Mouse (Mus musculus) layer of hippocampus, adult 9-10 months (tissue): Measurements from ENCODE around the gene Slc25a11.

Experiments
- DNase-seq: peaks from one replicate; pipeline ENCODE4 v3.0.0; 2022; ENCODE audit warnings: low spot score

The Slc25a11 gene

DNA sequence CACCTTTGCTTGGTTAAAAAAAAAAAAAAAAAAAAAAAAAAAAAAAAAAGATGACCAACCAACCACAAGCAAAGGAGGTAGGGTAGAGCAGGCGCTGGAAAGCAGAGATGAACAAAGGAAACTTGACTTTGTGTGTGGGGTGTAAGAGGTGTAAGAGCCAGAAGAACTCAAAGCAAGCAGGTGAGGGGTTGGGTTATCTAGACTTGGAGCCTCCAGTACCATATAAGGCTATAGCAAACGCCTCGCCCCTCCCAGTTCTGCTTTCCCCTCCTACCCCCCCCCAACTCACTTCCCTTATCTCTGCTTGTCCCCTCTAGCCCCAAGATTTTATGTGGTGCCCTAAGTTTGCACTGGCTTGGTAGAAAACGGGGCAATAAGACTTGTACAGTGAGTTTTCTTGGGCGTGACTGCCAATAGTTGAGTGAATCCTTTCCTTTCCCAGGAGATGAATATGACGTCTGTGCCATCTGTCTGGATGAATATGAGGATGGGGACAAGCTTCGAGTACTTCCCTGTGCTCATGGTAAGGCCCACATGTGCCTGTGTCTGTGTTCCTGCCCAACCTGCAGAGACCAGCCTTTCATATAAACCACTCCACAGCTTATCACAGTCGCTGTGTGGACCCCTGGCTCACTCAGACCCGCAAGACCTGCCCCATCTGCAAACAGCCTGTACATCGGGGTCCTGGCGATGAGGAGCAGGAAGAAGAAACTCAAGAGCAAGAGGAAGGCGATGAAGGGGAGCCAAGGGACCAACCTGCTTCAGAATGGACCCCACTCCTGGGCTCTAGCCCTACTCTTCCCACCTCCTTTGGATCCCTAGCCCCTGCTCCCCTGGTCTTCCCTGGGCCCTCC lies 3.3 kb upstream of the Slc25a11 start:
- no peak for DNase-seq

DNA sequence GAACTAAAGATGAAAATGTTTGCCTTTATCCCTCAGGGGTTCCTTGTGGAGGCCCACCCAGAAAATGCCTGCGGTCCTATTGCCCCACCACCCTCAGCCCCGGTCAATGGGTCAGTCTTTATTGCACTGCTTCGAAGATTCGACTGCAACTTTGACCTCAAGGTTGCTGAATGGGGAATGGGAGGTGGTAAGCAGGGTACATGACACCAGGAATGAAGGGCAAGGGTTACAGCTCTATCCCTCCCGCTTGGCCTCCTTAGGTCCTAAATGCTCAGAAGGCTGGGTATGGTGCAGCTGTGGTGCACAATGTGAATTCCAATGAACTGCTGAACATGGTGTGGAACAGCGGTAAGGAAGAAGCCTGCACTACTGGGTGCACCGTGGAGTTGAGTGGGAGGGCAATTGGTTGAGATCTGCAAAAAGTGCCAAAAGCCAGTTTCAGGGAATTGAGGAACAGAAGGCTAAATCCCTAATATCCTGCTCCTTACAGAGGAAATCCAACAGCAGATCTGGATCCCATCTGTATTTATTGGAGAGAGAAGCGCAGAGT lies 2.0 kb upstream of the Slc25a11 start:
- DNase-seq = no peak

DNA sequence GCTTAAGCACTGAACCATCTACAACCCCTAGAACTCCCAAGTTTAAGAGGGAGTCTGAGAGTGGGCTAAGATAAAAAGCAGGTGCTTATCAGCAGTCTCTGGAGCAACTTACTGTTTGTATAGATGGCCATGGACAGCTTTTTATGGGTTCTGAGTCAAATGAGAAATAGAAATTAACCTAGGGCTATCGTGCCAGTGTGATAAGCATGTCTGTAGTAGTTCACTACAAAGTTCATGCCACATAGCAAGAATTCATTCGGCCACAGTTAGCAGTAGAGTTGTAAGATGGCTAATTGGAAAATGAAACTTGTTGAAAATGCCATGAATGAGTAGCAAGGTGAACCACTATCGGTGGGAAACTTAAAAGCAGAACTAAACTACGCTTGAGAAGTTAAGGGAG lies 1.2 kb upstream of the Slc25a11 start:
- no peak for DNase-seq

DNA sequence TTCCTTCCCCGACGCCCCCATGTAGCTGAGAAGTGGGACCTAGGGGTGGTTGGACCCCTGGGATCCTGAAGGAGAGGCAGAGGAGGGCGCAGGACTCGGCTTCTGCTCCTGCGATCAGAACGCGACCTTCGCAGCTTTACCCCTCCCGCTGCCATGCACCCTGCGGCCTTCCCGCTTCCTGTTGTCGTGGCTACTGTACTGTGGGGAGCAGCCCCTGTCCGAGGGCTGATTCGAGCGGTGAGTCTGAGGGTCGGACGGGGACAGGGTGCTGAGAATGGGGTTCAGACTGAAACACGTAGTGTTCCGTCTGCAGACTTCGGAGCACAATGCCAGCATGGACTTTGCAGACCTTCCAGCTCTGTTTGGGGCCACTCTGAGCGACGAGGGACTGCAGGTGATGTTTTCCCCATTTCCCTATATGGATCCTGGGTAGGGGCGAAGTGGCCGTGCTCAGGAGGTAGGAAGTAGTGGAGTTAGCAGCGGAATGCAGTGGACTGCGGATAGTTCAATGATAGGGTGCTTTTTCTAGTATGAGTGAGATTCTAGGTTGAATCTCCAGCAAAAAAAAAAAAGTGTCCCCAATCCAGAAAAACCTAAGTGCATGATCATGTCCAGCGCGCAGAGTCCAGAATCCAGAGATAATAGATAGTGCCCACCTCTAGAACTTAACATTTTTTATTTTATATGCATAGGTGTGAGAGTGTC lies 589 bp upstream of the Slc25a11 start:
- DNase-seq = no peak

DNA sequence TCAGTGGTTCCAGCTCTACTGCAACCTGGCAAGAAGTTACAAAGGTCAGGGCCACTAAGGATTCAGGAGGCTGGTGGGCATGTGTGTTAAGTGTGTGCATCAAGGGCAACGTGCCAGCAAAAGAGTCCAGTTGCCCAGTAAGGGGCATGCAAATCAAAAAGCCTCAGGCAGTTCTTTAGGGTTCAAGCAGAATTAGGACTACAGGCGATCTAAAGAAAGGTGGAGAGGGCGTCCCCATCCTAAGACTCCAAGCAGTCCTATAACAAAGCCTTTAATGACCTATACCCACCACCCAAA lies 1.1 kb downstream of the Slc25a11 start:
- no peak for DNase-seq

DNA sequence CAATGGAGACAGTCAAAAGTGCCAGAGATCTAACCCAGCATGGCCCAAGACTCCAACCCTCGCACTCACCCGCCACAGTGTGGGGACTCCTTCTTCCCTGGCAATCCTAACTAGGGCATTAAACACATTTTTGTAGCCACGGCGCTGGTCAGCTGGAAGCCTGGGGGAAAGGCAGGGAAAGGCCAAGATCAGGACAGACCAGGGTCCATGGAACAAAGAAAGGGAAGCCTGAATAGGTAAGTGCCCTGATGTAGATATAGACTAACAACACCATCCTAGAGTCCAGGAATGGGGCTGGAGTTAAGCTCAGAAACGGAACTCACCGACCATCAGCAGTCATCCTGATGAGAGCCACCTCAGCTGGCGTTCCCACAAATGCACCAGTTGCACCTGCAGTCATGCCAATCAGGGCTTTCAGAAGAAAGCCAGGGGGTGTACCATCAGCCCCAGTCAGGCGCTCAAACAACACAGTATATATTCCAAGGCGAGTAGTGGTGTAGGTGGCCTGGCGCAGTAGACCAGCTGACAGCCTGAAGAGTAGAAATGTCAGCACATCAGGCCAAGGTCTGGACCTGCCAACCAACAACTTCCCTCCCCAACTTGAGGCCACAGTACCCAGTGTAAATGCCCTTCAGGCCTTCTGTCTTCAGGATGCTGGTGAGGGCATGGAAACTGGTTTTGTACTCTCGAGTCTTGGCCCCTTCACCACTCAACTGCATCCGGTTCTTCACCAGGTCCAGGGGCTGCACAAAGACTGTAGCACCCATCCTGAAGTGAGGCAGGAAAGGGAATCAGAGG lies 1.6 kb downstream of the Slc25a11 start:
- no peak for DNase-seq

DNA sequence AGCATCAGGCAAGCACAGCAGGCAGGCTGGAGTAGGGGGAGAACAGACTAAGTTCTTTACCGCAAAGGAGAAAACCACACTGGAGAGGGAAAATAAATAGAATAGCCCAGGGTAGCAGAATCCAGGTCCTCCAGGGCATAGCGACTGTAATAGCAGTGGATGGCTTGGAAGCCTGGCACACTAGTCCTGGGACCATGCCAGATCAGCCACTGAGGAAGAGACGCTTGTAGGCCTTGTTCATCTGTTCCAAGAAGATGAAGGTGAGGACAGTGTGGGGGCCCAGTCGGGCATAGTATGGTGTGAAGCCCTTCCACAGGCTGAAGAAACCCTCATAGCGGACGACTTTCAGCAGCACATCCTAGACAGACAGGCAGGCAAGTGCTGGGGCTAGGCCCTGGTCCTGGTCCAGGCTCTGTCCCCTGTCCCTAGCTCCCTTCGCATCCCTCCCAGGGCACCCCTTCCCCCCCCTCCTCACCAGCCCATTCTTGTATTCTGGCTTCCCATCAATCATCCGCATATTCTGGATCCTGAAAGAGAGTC lies 2.6 kb downstream of the Slc25a11 start:
- no peak for DNase-seq

DNA sequence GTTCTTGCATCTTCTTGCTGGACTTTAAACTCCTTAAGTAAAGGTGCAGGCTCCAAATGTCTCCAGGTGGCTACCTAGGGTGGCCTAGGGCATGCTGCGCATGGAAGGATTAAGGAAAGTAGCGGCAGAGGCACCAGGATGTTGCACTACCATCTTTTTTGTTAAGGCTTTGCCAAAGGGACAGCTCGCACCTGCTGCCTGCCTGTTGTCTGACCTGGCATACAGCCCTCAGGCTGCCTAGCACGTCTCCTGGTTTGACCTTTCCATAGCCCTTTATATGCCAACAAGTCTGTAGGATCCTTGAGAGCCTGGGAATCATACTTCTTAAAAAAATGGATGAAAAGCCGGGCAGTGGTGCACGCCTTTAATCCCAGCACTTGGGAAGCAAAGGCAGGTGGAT lies 4.2 kb downstream of the Slc25a11 start:
- DNase-seq = no peak

DNA sequence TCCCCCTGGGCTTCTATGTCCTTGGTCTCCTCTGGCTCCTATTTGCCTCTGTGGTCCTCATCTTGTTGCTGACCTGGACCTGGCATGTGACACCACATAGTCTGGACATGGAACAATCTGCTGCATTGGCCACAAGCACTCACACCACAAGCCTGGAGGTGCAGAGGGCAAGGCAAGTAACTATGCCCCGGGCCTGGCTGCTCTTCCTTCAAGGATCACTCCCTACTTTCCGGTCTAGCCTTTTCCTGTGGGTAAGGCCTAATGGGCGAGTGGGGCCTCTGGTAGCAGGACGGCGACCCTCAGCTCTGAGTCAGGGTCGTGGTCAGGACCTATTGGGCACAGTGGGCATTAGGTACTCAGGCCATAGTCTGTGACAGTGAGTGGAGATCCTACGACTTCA lies 6.0 kb downstream of the Slc25a11 start:
- no peak for DNase-seq

DNA sequence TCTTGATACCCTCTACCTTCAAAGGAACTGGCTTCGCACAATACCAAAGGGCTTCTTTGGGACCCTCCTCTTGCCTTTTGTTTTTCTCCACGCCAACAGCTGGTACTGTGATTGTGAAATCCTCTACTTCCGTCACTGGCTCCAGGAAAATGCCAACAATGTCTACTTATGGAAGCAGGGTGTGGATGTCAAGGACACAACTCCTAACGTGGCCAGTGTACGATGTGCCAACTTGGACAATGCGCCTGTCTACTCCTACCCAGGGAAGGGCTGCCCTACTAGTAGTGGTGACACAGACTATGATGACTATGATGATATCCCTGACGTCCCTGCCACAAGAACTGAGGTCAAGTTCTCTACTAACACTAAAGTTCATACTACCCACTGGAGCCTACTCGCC lies 7.3 kb downstream of the Slc25a11 start:
- DNase-seq = no peak

DNA sequence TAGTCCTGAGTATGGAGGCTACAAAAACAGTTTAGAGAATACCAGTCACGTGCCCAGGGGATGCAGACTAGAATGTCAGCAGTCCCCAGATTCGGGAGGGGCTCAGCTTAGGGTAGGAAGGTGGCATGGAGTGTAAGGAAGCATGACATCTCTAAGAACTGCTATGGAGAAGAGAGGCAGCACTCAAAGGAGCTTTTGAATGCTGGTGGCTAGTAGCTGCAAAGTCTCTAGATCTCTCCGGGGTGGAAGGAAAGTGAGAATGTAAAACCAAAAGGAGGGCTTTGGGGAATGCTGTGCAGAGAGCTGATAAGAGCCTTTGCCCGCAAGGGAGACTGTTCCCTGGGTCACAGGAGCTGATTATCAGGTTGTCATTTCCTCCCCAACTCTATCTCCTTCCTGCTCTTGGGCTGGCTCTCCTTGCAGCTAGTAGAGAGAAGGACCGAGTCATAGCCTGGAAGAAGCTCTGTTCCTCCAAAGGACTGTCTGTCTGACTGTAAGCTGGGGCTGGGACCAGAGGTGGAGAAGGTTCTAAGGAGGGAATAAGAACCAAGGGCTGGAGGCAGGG lies 8.5 kb downstream of the Slc25a11 start, which contains the start of gene Gp1ba:
TSS of gene Gp1ba (plus strand) at position 409 of the 565 bp plus-strand sequence.
- no peak for DNase-seq

DNA sequence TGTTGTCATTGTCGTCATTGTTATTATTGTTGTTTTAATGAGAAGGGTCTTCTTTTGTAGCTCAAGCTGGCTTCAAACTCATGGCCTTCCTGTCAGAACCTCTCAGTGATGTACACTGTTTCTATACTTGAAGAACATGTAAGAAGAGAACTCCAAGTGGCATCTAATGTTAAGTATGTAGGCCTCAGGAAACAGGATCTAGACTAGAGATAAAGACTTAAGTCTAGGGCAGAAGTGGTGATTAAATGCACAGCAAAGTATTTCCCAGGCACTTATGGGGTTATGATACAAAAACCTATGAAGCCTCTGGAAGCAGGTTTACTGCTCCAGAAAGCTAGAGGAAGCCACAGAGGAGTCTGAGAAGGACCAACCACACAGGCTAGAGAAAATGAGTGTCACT lies 9.0 kb downstream of the Slc25a11 start:
- no peak for DNase-seq

DNA sequence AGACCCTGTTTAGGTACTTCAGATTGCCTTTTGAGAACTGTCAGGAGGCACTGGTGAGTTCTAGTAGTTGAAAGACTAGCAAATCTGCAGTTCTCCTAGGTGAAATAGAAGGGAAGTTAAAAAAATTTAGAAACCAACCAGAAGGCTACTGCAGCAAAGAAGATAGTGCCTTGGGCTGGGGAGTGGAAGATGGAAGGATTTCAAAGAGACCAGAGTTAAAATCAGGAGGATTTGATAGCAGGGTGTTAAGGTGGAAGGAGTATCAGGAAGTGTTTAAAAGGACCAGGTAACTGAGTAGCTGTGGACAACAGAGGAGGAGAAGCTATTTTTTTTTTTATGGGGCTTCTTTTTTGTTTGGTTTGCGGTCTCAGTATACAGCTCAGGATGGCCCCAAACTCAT lies 9.5 kb downstream of the Slc25a11 start:
- no peak for DNase-seq

DNA sequence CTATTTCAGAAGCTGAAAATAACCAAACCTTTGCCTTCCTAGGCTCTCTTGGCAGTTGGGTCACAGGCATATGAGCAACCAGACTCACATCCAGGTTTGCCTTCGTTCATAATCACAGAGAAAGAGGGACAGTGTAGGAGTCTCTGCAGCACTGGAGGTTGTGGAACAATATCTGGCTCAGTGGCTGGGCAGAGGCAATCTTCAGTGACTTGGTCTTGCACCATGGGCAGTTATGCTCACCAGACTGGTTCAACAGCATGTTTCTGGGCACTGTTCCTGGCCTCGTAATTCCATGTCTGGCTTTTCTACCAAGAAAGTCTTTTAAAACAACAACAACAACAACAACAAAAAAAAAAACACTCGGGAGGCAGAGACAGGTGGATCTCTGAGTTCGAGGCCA lies 11.7 kb downstream of the Slc25a11 start:
- DNase-seq = no peak

DNA sequence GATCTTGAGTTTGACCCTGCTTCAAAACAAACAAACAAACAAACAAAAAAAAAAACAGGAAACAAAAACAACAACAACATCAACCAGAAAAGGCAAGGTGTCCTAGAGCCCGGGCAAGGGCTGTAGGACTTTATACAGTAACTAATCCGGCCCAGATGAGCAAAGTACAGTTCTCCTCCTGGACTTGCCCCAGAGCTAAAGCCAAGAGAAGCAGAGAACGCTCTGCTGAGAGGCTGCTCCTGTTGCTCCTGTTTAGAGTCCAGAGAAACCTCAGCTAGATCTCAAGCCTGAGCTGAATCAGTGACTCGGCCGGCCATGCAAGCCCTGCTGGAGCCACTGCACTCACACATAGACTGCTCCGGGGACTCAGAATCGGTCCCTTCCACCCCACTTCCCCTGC lies 17.1 kb downstream of the Slc25a11 start:
- no peak for DNase-seq

DNA sequence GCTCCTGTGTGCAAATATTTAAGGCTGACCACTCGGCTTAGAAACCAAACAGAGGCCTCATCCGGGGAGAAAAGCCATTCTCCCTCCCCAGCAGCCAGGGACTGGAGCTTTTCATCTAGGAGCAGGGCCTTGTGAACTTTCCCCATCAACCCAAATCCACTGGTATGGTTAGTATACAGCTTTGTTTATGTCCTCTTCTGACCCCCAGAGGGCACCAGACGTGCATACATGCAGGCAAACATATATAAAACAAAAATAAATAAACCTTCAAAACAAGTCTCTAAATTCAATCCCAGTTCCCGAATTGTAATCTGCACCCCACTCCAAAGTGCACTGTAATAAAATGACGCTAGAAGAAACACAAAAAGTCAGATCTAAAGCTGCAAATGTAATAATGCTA lies 17.7 kb downstream of the Slc25a11 start:
- DNase-seq = no peak

DNA sequence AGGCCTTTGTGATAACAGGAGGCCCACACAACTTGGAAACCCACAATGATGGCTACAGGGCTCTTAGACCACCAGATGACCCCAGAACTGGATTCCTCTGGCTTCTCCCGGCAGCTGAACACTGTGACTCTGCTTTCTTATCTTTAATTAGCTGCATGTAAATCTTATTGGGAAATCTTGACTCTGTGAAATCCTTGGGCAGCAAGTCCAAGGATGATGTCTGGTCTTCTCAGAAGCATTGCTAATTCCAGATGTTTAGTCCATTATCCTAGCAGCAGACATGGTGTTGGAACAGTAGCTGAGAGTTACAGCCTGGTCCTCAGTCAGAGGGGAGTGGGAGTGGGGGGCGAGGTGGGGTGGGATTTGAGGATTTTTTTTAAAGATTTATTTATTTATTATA lies 18.8 kb downstream of the Slc25a11 start:
- no peak for DNase-seq

DNA sequence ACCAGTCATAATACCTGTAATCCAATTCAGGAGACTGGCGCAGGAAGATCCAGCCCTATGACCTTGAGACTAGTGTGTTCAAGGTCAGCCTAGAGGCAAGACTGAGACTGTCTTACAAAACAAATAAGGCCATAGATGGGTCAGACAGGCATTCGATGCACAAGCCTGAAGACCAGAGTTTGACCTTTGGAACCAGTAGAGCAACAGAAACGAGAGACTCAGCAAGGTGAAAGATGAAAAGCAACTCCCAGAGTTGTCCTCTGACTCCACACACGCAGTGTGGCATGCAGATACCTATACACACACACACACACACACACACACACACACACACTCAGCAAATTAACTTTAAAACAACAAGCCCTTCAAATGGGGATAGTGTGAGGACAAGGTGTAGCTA lies 20.4 kb downstream of the Slc25a11 start:
- no peak for DNase-seq

DNA sequence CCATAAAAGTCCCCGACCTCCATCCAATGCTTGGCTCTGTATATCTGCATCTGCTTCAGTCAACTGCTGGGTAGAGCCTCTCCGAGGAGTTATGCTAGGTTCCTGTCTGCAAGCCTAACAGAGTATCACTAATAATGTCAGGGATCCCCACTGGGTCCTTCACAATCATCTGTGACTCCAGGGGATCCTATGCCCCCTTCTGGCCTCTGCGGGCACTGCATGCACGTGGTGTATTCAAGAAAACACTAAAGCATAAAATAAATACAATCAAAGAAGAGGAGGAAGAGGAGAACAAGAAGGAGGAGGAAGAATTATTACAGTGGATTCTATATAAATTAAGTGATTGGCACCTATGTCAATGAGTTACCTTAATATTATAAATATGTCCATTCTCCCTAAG lies 21.8 kb downstream of the Slc25a11 start:
- no peak for DNase-seq

DNA sequence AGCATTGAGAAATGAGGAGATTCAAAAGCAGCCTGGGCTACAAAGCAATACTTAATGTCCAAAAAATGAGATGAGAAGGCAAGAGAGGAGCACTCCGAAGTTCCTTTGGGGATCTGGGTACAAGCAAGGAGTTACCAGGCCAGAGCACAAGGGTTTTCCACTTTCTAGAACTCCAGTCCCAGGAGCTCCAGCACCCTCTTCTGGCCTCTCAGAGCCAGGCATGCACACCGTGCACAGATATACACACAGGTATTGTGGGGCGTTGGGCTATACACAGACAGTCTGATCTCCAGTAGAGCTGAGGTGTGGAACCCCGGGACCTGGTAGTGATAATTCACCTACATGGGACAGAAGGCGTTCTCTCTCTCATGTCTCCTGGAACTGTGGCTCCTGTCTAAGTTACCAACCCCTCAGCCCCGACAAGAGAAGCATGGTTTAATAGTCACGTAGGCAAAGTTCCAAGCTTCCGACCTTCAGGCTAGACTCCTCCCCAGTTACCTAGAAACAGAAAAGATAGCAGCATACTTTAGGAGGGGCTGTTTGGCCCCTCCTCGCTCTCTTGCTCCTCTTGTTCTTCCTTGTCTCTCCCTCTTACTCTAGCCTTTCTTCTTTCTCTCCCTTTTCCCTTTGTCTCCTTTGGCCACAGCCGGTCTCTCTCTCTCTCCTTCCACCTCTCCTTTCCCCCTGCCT lies 24.1 kb downstream of the Slc25a11 start:
- no peak for DNase-seq
